Mouse (Mus musculus): ENCODE results near the gene Ssu2.

- no peak for TF ChIP-seq CTCF (IDR thresholded peaks at IDR 0.05; ENCODE audit: low read depth, low read length)
- no peak for TF ChIP-seq TAL1 (conservative IDR thresholded peaks at IDR 0.05; ENCODE audit: low read depth, low read length)
- TF ChIP-seq GATA1 (IDR thresholded peaks at IDR 0.05; ENCODE audit: borderline replicate concordance, low read length) = no peak
These were observed 67.1 kb downstream of the Ssu2 start for GRCm38 (mm10) chr6:112320679-112321078.

All from G1E (cell line).